Mouse (Mus musculus) MEL (cell line): ENCODE results near the gene Muc13. TPM values are rescaled to one million over a fixed set of nuclear protein-coding genes. Genes with fewer than 3 reads are reported as not detected.
A peak's percentile ranks its signal among the peaks of the same experiment; 100 is the strongest.

Experiments
- DNase-seq: peaks from one replicate; pipeline ENCODE4 v3.0.0; 2011; ENCODE audit warnings: low read depth, low spot score
- H3K27ac ChIP-seq: 2 replicates; pipeline ENCODE4 v1.5.1; 2012; ENCODE audit warnings: low read depth, mild to moderate bottlenecking, control low read depth, low read length, moderate library complexity; ENCODE audit not compliant: control insufficient read depth
- H3K27me3 ChIP-seq, 2 experiments: fragments of 150-350 bp in 1 of 2; sonication (generic) in 1 of 2; 2 replicates each; pipeline ENCODE4 v1.6.1; 2012; ENCODE audit warnings: low read length in 2 of 2, mild to moderate bottlenecking in 2 of 2, improper control_type of control experiment in 1 of 2, moderate library complexity in 1 of 2; ENCODE audit not compliant: insufficient read depth in 2 of 2, control insufficient read depth in 1 of 2
- H3K36me3 ChIP-seq, 2 experiments: 2 replicates each; pipeline ENCODE4 v1.6.1; 2012 to 2014; ENCODE audit warnings: low read length in 2 of 2, improper control_type of control experiment in 1 of 2, inconsistent platforms in 1 of 2, mild to moderate bottlenecking in 1 of 2; ENCODE audit not compliant: insufficient read depth in 2 of 2, control insufficient read depth in 1 of 2
- H3K4me1 ChIP-seq, 2 experiments: fragments of 150-350 bp in 1 of 2; sonication (generic) in 1 of 2; 2 replicates each; pipeline ENCODE4 v1.6.1; 2012; ENCODE audit warnings: low read length in 2 of 2, improper control_type of control experiment in 1 of 2, mild to moderate bottlenecking in 1 of 2; ENCODE audit not compliant: insufficient read depth in 2 of 2, control insufficient read depth in 1 of 2
- H3K4me3 ChIP-seq, 2 experiments: fragments of 150-350 bp in 1 of 2; sonication (generic) in 1 of 2; 2 replicates each; pipeline ENCODE4 v1.5.1; 2012; ENCODE audit warnings: low read depth in 2 of 2, low read length in 2 of 2, mild to moderate bottlenecking in 2 of 2, moderate library complexity in 2 of 2, control low read depth in 1 of 2, improper control_type of control experiment in 1 of 2; ENCODE audit not compliant: control insufficient read depth in 1 of 2, insufficient read depth in 1 of 2
- H3K79me2 ChIP-seq: 2 replicates; pipeline ENCODE4 v1.6.1; 2012; ENCODE audit warnings: mild to moderate bottlenecking, low read length, moderate library complexity; ENCODE audit not compliant: control insufficient read depth, poor library complexity, insufficient read depth
- H3K9ac ChIP-seq: 2 replicates; pipeline ENCODE4 v1.6.1; 2012; ENCODE audit warnings: low read depth, mild to moderate bottlenecking, control low read depth, low read length, moderate library complexity; ENCODE audit not compliant: control insufficient read depth, poor library complexity, severe bottlenecking
- H3K9me3 ChIP-seq: fragments of 150-350 bp; sonication (generic); replicated peaks from 2 replicates; pipeline ENCODE4 v1.6.1; 2012; ENCODE audit warnings: mild to moderate bottlenecking, low read length, improper control_type of control experiment, moderate library complexity; ENCODE audit not compliant: insufficient read depth
- CHD1 ChIP-seq: IDR thresholded peaks from 2 replicates; pipeline ENCODE4 v1.6.1; 2012; ENCODE audit warnings: low read depth, mild to moderate bottlenecking, inconsistent platforms, low read length, improper control_type of control experiment
- CHD2 ChIP-seq: IDR thresholded peaks from 2 replicates; pipeline ENCODE4 v1.6.1; 2011; ENCODE audit warnings: low read length, improper control_type of control experiment
- CTCF ChIP-seq, 3 experiments: IDR thresholded peaks in 2 of 3; conservative IDR thresholded peaks in 1 of 3; 2 replicates each; pipeline ENCODE4 v1.5.1; 2011 to 2012; ENCODE audit warnings: low read length in 3 of 3, low read depth in 2 of 3, mild to moderate bottlenecking in 2 of 3, improper control_type of control experiment in 1 of 3, inconsistent platforms in 1 of 3, mixed read lengths in 1 of 3, moderate library complexity in 1 of 3; ENCODE audit not compliant: control insufficient read depth in 1 of 3, insufficient read depth in 1 of 3, poor library complexity in 1 of 3, severe bottlenecking in 1 of 3
- E2F4 ChIP-seq: IDR thresholded peaks from 2 replicates; pipeline ENCODE4 v1.6.1; 2011; ENCODE audit warnings: low read depth, low read length, improper control_type of control experiment, borderline replicate concordance
- ELF1 ChIP-seq: IDR thresholded peaks from 2 replicates; pipeline ENCODE4 v1.6.1; 2014; ENCODE audit warnings: low read depth, mild to moderate bottlenecking, inconsistent platforms, low read length, improper control_type of control experiment, moderate library complexity
- EP300 ChIP-seq, 2 experiments: IDR thresholded peaks; 2 replicates each; pipeline ENCODE4 v1.6.1; 2011; ENCODE audit warnings: improper control_type of control experiment in 2 of 2, low read length in 2 of 2, low read depth in 1 of 2, mild to moderate bottlenecking in 1 of 2
- ETS1 ChIP-seq: IDR thresholded peaks from 2 replicates; pipeline ENCODE4 v1.6.1; 2012; ENCODE audit warnings: low read depth, mild to moderate bottlenecking, inconsistent platforms, low read length, improper control_type of control experiment, moderate library complexity
- GABPA ChIP-seq: IDR thresholded peaks from 2 replicates; pipeline ENCODE4 v1.6.1; 2012; ENCODE audit warnings: low read depth, mild to moderate bottlenecking, inconsistent platforms, low read length, improper control_type of control experiment, moderate library complexity
- GATA1 ChIP-seq: IDR thresholded peaks from 2 replicates; pipeline ENCODE4 v1.6.1; 2011; ENCODE audit warnings: low read depth, low read length, improper control_type of control experiment
- JUND ChIP-seq: IDR thresholded peaks from 2 replicates; pipeline ENCODE4 v1.6.1; 2011; ENCODE audit warnings: low read depth, mild to moderate bottlenecking, improper control_type of control experiment, low read length
- KAT2A ChIP-seq: conservative IDR thresholded peaks from 2 replicates; pipeline ENCODE4 v1.6.1; 2012; ENCODE audit warnings: low read depth, low read length, improper control_type of control experiment, inconsistent platforms
- MAFK ChIP-seq: IDR thresholded peaks from 2 replicates; pipeline ENCODE4 v1.6.1; 2011; ENCODE audit warnings: low read depth, mild to moderate bottlenecking, low read length, improper control_type of control experiment, borderline replicate concordance
- MAZ ChIP-seq: IDR thresholded peaks from 2 replicates; pipeline ENCODE4 v1.6.1; 2012; ENCODE audit warnings: low read depth, mild to moderate bottlenecking, inconsistent platforms, low read length, improper control_type of control experiment
- MEF2A ChIP-seq: IDR thresholded peaks from 2 replicates; pipeline ENCODE4 v1.6.1; 2014; ENCODE audit warnings: low read depth, mild to moderate bottlenecking, inconsistent platforms, low read length, improper control_type of control experiment; ENCODE audit not compliant: poor library complexity, insufficient replicate concordance, severe bottlenecking; ENCODE audit errors: extremely low read depth
- MXI1 ChIP-seq: IDR thresholded peaks from 2 replicates; pipeline ENCODE4 v1.6.1; 2011; ENCODE audit warnings: mild to moderate bottlenecking, low read depth, low read length, improper control_type of control experiment
- MYB ChIP-seq: IDR thresholded peaks from 2 replicates; pipeline ENCODE4 v1.6.1; 2011; ENCODE audit warnings: mild to moderate bottlenecking, low read depth, low read length, improper control_type of control experiment
- MYC ChIP-seq: IDR thresholded peaks from 2 replicates; pipeline ENCODE4 v1.6.1; 2011; ENCODE audit warnings: low read depth, mild to moderate bottlenecking, low read length, improper control_type of control experiment, moderate library complexity
- NELFE ChIP-seq: IDR thresholded peaks from 2 replicates; pipeline ENCODE4 v1.6.1; 2011; ENCODE audit warnings: low read depth, low read length, improper control_type of control experiment
- NRF1 ChIP-seq: IDR thresholded peaks from 2 replicates; pipeline ENCODE4 v1.6.1; 2014; ENCODE audit warnings: low read depth, mild to moderate bottlenecking, inconsistent platforms, low read length, improper control_type of control experiment, moderate library complexity; ENCODE audit not compliant: poor library complexity, insufficient read depth, severe bottlenecking
- POLR2A ChIP-seq, 2 experiments: IDR thresholded peaks; 2 replicates each; pipeline ENCODE4 v1.6.1; 2011 to 2012; ENCODE audit warnings: low read length in 2 of 2, mild to moderate bottlenecking in 2 of 2, control low read depth in 1 of 2, improper control_type of control experiment in 1 of 2, low read depth in 1 of 2, moderate library complexity in 1 of 2; ENCODE audit not compliant: control insufficient read depth in 1 of 2, insufficient read depth in 1 of 2, poor library complexity in 1 of 2
- POLR2AphosphoS2 ChIP-seq: IDR thresholded peaks from 2 replicates; pipeline ENCODE4 v1.6.1; 2011; ENCODE audit warnings: low read length, improper control_type of control experiment
- POLR2AphosphoS5 ChIP-seq: IDR thresholded peaks from 2 replicates; pipeline ENCODE4 v1.6.1; 2012; ENCODE audit warnings: low read depth, borderline replicate concordance, mild to moderate bottlenecking, inconsistent platforms, low read length, moderate library complexity, mixed read lengths
- RAD21 ChIP-seq: IDR thresholded peaks from 2 replicates; pipeline ENCODE4 v1.6.1; 2011; ENCODE audit warnings: mild to moderate bottlenecking, low read depth, low read length, improper control_type of control experiment
- RCOR1 ChIP-seq: IDR thresholded peaks from 2 replicates; pipeline ENCODE4 v1.6.1; 2012; ENCODE audit warnings: low read depth, mild to moderate bottlenecking, inconsistent platforms, low read length, improper control_type of control experiment
- SIN3A ChIP-seq: IDR thresholded peaks from 2 replicates; pipeline ENCODE4 v1.6.1; 2012; ENCODE audit warnings: low read length, improper control_type of control experiment, inconsistent platforms
- SMC3 ChIP-seq: IDR thresholded peaks from 2 replicates; pipeline ENCODE4 v1.6.1; 2011; ENCODE audit warnings: low read depth, low read length, improper control_type of control experiment
- TBP ChIP-seq: IDR thresholded peaks from 2 replicates; pipeline ENCODE4 v1.8.0; 2011; ENCODE audit warnings: low read depth, low read length, improper control_type of control experiment
- TCF12 ChIP-seq: IDR thresholded peaks from 2 replicates; pipeline ENCODE4 v1.6.1; 2014; ENCODE audit warnings: low read depth, mild to moderate bottlenecking, inconsistent platforms, low read length, improper control_type of control experiment, moderate library complexity
- UBTF ChIP-seq: IDR thresholded peaks from 2 replicates; pipeline ENCODE4 v1.6.1; 2012; ENCODE audit warnings: low read depth, mild to moderate bottlenecking, inconsistent platforms, low read length, improper control_type of control experiment, moderate library complexity, borderline replicate concordance; ENCODE audit not compliant: insufficient read depth
- USF2 ChIP-seq, 2 experiments: IDR thresholded peaks; 2 replicates each; pipeline ENCODE4 v1.6.1; 2011 to 2012; ENCODE audit warnings: improper control_type of control experiment in 2 of 2, low read length in 2 of 2, borderline replicate concordance in 1 of 2, inconsistent platforms in 1 of 2, low read depth in 1 of 2, mild to moderate bottlenecking in 1 of 2; ENCODE audit not compliant: insufficient read depth in 1 of 2
- ZC3H11A ChIP-seq: IDR thresholded peaks from 2 replicates; pipeline ENCODE4 v1.6.1; 2012; ENCODE audit warnings: low read depth, mild to moderate bottlenecking, inconsistent platforms, low read length, improper control_type of control experiment
- ZKSCAN1 ChIP-seq: IDR thresholded peaks from 2 replicates; pipeline ENCODE4 v1.6.1; 2012; ENCODE audit warnings: low read depth, mild to moderate bottlenecking, inconsistent platforms, low read length, improper control_type of control experiment, moderate library complexity
- ZMIZ1 ChIP-seq: IDR thresholded peaks from 2 replicates; pipeline ENCODE4 v1.6.1; 2012; ENCODE audit warnings: low read depth, mild to moderate bottlenecking, inconsistent platforms, low read length, improper control_type of control experiment, moderate library complexity
- ZNF384 ChIP-seq: IDR thresholded peaks from 2 replicates; pipeline ENCODE4 v1.6.1; 2012; ENCODE audit warnings: low read depth, mild to moderate bottlenecking, inconsistent platforms, low read length, improper control_type of control experiment
- polyA plus RNA-seq, 2 experiments: library from polyadenylated mRNA; stranded (reverse) in 1 of 2; unstranded in 1 of 2; fragments of >175 nt in 1 of 2; fragments of >200 nt in 1 of 2; gene quantifications; 2 replicates each; pipeline versions ENCODE4 v1.2.1 to v1.2.4; 2012; ENCODE audit warnings: low replicate concordance in 2 of 2, low read depth in 1 of 2; ENCODE audit not compliant: insufficient read length in 2 of 2, insufficient read depth in 1 of 2, missing spikeins in 1 of 2
- total RNA-seq: library from RNA; depleted of rRNA; stranded (reverse); fragments of 300-350 nt; gene quantifications from 2 replicates; pipeline ENCODE4 v1.2.3, GENCODE M21; 2012

Gene Muc13
- total and polyA plus RNA-seq, 3 experiments: 59.5 to 129 TPM; not detected in 1

DNA sequence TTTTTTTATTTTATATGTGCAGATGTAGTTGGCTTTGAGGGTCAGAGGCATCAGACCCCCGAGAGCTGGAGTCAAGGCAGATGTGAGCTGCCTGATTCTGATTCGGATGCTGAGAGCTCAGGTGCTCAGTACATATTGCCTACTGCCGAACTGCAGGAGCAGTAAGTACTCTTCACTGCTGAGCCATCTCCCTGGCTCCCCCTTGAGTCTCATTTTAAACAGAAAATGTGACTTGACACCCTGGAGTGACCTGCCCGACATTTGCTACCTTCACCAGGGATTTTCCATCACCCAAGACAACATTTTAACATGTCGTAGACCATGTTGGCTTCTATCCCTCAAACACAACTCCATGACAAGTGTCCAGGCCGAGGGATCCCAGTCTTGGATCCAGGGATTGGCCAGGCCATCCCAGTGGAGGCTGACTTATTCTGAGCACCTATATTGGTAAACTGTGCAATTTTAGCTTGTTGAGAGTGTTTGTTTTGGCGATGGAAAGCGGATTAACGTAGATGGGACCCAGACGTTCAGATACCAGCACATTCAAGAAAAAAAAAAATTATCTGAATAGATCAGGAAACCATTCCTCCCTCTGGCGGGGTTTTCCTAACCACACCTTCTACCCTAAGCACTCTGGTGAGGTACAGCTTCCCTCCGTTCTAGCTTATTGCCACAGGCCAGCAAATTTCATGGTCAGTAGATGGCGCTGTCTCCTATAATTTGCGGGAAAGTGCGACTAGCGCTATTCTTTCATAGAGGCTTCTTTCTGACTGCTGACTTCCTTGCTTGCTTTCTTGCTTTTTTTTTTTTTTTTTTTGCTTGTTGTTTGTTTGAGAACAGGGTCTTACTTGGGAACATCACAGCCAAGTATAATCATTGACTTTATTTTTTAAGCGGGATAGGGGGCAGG, 26.7 kb downstream of the Muc13 start:
- H3K4me1 ChIP-seq: no peaks in the 10 kb centered on the region
- H3K9me3 ChIP-seq: no peaks in the 10 kb centered on the region
- H3K27ac ChIP-seq: no peak overlapping the region
- no peaks in the 10 kb centered on the region for H3K79me2 ChIP-seq
- H3K36me3 ChIP-seq: peaks cover 0 to 3% of the 10 kb centered on the region in 2 experiments; a peak in 1 of 4 replicates
- H3K9ac ChIP-seq: no peak overlapping the region
- no peak overlapping the region for H3K4me3 ChIP-seq
- H3K27me3 ChIP-seq: no peaks in the 10 kb centered on the region; a peak in 1 of 4 replicates
- peak; percentile 86 for DNase-seq
- TF ChIP-seq E2F4 (no peak), KAT2A (no peak), MYC (0 out of 2 replicates have a peak, but pooled peaks have one; percentile 54), SIN3A (peak; percentile 57; the same call in 1 of the 2 replicates), TBP (no peak), ZC3H11A (peak; percentile 91), ETS1 (no peak), UBTF (no peak), MYB (no peak), USF2 (IDR thresholded peaks at IDR 0.05; ENCODE audit: borderline replicate concordance in 1 of 2, insufficient read depth in 1 of 2, low read depth in 1 of 2, low read length in 2 of 2) (no peak), MAFK (no peak), CHD1 (no peak), NELFE (peak; percentile 30), CHD2 (peak; percentile 13; the same call in 1 of the 2 replicates), SMC3 (peak; percentile 95), MAZ (no peak), GABPA (0 out of 2 replicates have a peak, but pooled peaks have one; percentile 25), ELF1 (no peak), CTCF (IDR thresholded peaks at IDR 0.05 in 2 of 3, conservative IDR thresholded peaks at IDR 0.05 in 1 of 3; ENCODE audit: control insufficient read depth in 1 of 3, insufficient read depth in 1 of 3, low read depth in 2 of 3, low read length in 3 of 3, poor library complexity in 1 of 3, severe bottlenecking in 1 of 3) (peak; percentile 77 to 98 (median 79)), ZKSCAN1 (no peak), POLR2AphosphoS2 (no peak; the same call in 1 of the 2 replicates), ZMIZ1 (peak; percentile 45; the same call in 1 of the 2 replicates), JUND (0 out of 2 replicates have a peak, but pooled peaks have one; percentile 19), POLR2AphosphoS5 (no peak), EP300 (IDR thresholded peaks at IDR 0.05; ENCODE audit: low read depth in 1 of 2, low read length in 2 of 2) (no peak), POLR2A (IDR thresholded peaks at IDR 0.05; ENCODE audit: control insufficient read depth in 1 of 2, insufficient read depth in 1 of 2, low read depth in 1 of 2, low read length in 2 of 2, poor library complexity in 1 of 2) (no peak; a peak in 1 of 4 replicates), RAD21 (peak; percentile 96), TCF12 (no peak), RCOR1 (no peak), MXI1 (no peak), MEF2A (no peak), NRF1 (no peak), ZNF384 (peak; percentile 87), GATA1 (no peak)
